Mouse (Mus musculus): ENCODE data around the gene Cdkn2b. TPM values are rescaled to one million over a fixed set of nuclear protein-coding genes. Genes with fewer than 3 reads are reported as not detected.
A peak's percentile ranks its signal among the peaks of the same experiment; 100 is the strongest.

Cdkn2b gene
- total RNA-seq, 1 experiment from 2014 or later = 3.0 TPM

- no peak for DNase-seq
Measured at GRCm38 (mm10) chr4:89293516-89293915, 17.3 kb downstream of the Cdkn2b start.

GRCm38 (mm10) chr4:89289028-89289427 is 21.8 kb downstream of the Cdkn2b start:
- no peak for DNase-seq

GRCm38 (mm10) chr4:89286566-89286965 is 24.3 kb downstream of the Cdkn2b start:
- DNase-seq = no peak

- no peak for DNase-seq
Measured at GRCm38 (mm10) chr4:89285688-89286087, 25.2 kb downstream of the Cdkn2b start.

GRCm38 (mm10) chr4:89282661-89283060 is 28.2 kb downstream of the Cdkn2b start:
- DNase-seq = no peak

GRCm38 (mm10) chr4:89282036-89282566 is 28.7 kb downstream of the Cdkn2b start:
- DNase-seq = peak; percentile 49

GRCm38 (mm10) chr4:89281236-89281635 is 29.6 kb downstream of the Cdkn2b start:
- DNase-seq = no peak

GRCm38 (mm10) chr4:89279641-89280040 is 31.2 kb downstream of the Cdkn2b start:
- DNase-seq = no peak

GRCm38 (mm10) chr4:89277381-89277940 is 33.4 kb downstream of the Cdkn2b start:
- no peak for DNase-seq

- DNase-seq = no peak
Measured at GRCm38 (mm10) chr4:89276669-89277219, 34.1 kb downstream of the Cdkn2b start.

GRCm38 (mm10) chr4:89275811-89276584 is 34.8 kb downstream of the Cdkn2b start:
- DNase-seq = peak; percentile 14

GRCm38 (mm10) chr4:89274829-89275548 is 35.9 kb downstream of the Cdkn2b start:
- no peak for DNase-seq

GRCm38 (mm10) chr4:89274006-89274405 is 36.8 kb downstream of the Cdkn2b start:
- DNase-seq = no peak

GRCm38 (mm10) chr4:89273585-89273984 is 37.3 kb downstream of the Cdkn2b start:
- DNase-seq = no peak

GRCm38 (mm10) chr4:89272961-89273540 is 37.8 kb downstream of the Cdkn2b start:
- DNase-seq = no peak

- no peak for DNase-seq
Measured at GRCm38 (mm10) chr4:89272101-89272718, 38.6 kb downstream of the Cdkn2b start.

GRCm38 (mm10) chr4:89257768-89258167 is 53.1 kb downstream of the Cdkn2b start:
- DNase-seq = peak; percentile 25
